Mouse (Mus musculus) liver, embryonic 16.5 days (tissue): ENCODE measurements around the gene Anks1. TPM values are rescaled to one million over a fixed set of nuclear protein-coding genes. Genes with fewer than 3 reads are reported as not detected.

Experiments used
- ATAC-seq: fragments of 200-750 bp; cut with Nextera tagmentation; 2 replicates; pipeline ENCODE4 v1.8.0; 2017; ENCODE audit warnings: low read depth, mild to moderate bottlenecking, moderate number of reproducible peaks, moderate library complexity
- H3K27ac ChIP-seq: fragments of 300-500 bp; sonication (generic); 2 replicates; pipeline ENCODE4 v1.5.1; 2014; ENCODE audit warnings: mild to moderate bottlenecking, low read length
- H3K27me3 ChIP-seq: fragments of 300-500 bp; sonication (generic); 2 replicates; pipeline ENCODE4 v1.6.1; 2014; ENCODE audit warnings: low read depth, low read length, mixed read lengths; ENCODE audit not compliant: control insufficient read depth, insufficient read depth
- H3K36me3 ChIP-seq: fragments of 300-500 bp; sonication (generic); 2 replicates; pipeline ENCODE4 v1.6.1; 2014; ENCODE audit warnings: mild to moderate bottlenecking; ENCODE audit not compliant: control insufficient read depth, insufficient read depth
- H3K4me1 ChIP-seq: fragments of 300-500 bp; sonication (generic); 2 replicates; pipeline ENCODE4 v1.6.1; 2014; ENCODE audit warnings: low read depth, low read length, mixed read lengths; ENCODE audit not compliant: control insufficient read depth
- H3K4me2 ChIP-seq: fragments of 300-500 bp; sonication (generic); 2 replicates; pipeline ENCODE4 v1.6.1; 2014; ENCODE audit warnings: low read depth, low read length, mixed read lengths
- H3K4me3 ChIP-seq: fragments of 300-500 bp; sonication (generic); 2 replicates; pipeline ENCODE4 v1.5.1; 2014; ENCODE audit warnings: low read depth, mild to moderate bottlenecking, low read length
- H3K9ac ChIP-seq: fragments of 300-500 bp; sonication (generic); 2 replicates; pipeline ENCODE4 v1.6.1; 2014; ENCODE audit warnings: low read depth, low read length
- H3K9me3 ChIP-seq: fragments of 300-500 bp; sonication (generic); replicated peaks from 2 replicates; pipeline ENCODE4 v1.6.1; 2016; ENCODE audit warnings: low read length; ENCODE audit not compliant: control insufficient read depth
- WGBS: fragments of 180-500 bp; shearing (Covaris S2); extraction: QIAGEN DNeasy Blood & Tissue Kit; methylation state at CpG from one replicate; pipeline ENCODE4 v1.1.7; 2014; ENCODE audit not compliant: insufficient replicate concordance; 5-methylcytosine and 5-hydroxymethylcytosine counted together
- polyA plus RNA-seq: library from polyadenylated mRNA; unstranded; fragments of >200 nt; fragmentation: Nextera tagmentation; extraction: Ambion mirVana; gene quantifications from 2 replicates; pipeline ENCODE4 v1.2.1, GENCODE M21; 2015

Gene Anks1
- polyA plus RNA-seq, 1 experiment from 2014 or later: 4.4 TPM

DNA sequence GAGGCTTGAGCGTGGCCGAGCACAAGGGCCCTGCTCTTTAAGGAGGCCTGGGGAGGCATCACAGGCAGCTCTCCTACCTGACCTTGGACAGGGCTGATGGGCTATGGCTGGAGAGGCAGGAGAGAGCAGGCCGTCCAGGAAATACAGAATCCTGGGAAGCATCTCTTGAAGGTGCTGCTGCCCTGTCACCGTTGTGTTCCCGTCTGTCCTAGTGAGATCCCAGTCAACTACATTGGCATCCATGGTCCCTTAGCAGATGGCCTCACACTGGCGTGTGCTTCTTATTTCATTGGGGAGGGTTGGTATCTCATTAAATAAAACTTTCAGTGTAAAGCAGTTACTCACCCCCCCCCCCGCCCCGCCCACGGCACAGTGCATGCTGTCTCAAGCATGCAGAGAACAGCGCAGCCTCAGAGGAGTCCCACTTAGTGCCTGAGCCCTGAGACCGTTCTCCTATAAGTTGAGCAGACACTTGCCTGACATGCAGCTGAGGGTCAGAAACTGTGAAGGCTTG lies 57.5 kb downstream of the Anks1 start:
- WGBS: 75% methylated on average over 11 of the region's 11 CpGs
- H3K27ac ChIP-seq: no peak overlapping the region
- no peaks in the 10 kb centered on the region for H3K9me3 ChIP-seq
- no peak for ATAC-seq
- H3K4me2 ChIP-seq: no peak overlapping the region
- H3K4me1 ChIP-seq: no peaks in the 10 kb centered on the region; the same call in 1 of the 2 replicates
- H3K27me3 ChIP-seq: no peaks in the 10 kb centered on the region
- H3K4me3 ChIP-seq: no peak overlapping the region
- no peaks in the 10 kb centered on the region for H3K36me3 ChIP-seq
- H3K9ac ChIP-seq: no peak overlapping the region

DNA sequence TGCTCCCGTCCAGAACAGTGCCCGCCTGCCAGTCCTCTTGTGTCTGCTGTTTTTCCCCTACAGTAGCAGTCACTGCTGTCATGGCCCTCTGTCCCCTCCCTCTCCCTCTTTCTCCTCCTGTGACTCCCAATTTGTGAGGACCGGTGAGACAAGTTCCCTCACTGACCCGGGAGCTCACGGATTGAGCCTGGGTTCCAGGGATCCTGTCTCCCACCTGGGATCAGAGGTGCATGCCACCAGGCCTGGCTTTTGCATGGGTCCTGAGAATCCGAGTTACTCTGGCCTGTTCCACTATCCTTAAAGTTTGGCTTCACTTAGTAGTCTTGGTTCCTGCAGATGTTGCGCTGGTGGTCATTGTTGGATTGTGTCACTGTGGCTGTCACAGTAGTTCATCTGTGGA lies 58.4 kb downstream of the Anks1 start:
- no peaks in the 10 kb centered on the region for H3K9me3 ChIP-seq
- H3K27ac ChIP-seq: no peak overlapping the region
- H3K4me2 ChIP-seq: no peak overlapping the region
- no peaks in the 10 kb centered on the region for H3K36me3 ChIP-seq
- H3K4me1 ChIP-seq: no peaks in the 10 kb centered on the region; the same call in 1 of the 2 replicates
- ATAC-seq: no peak
- 77% methylated on average over 7 of the region's 7 CpGs for WGBS
- H3K9ac ChIP-seq: no peak overlapping the region
- H3K4me3 ChIP-seq: no peak overlapping the region
- H3K27me3 ChIP-seq: no peaks in the 10 kb centered on the region

DNA sequence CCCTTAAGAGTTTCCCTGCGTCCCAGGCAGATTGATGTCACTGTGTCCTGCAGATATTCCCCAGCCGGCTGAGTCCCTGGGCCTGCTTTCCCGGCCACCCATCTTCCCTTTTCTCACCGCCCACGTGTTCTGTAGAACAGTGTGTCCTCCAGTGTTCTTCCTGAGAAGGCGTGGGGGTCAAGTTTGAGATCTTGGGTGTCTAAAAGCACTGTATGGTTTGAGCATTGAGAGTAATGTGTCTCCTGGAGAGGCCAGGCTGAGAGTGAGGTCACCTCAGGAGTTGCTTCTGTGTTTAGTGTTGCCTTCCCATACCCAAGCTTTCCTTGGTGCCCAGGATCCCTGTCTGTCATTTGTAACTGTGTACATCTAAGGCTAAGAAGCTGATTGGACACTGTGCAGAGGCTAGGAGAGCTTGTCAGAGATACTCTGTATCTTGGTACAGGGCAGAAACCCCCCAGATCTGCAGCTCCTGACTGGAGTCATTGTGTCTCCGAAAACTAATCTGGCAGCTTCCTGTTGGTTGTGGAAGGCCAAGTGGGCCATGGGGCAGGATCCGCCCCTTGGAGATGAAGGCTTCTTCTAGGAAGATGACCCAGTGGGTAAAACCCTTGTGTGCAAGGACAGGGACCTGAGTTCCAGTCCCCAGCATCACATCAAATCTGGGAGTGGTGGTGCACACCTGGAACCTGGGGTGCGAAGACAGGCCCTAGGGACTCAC lies 59.1 kb downstream of the Anks1 start:
- no peak overlapping the region for H3K27ac ChIP-seq
- WGBS: 62% methylated on average over 9 of the region's 9 CpGs
- H3K27me3 ChIP-seq: no peaks in the 10 kb centered on the region
- no peaks in the 10 kb centered on the region; the same call in 1 of the 2 replicates for H3K4me1 ChIP-seq
- ATAC-seq: no peak
- H3K4me2 ChIP-seq: no peak overlapping the region
- no peaks in the 10 kb centered on the region for H3K36me3 ChIP-seq
- no peak overlapping the region for H3K4me3 ChIP-seq
- no peak overlapping the region for H3K9ac ChIP-seq
- H3K9me3 ChIP-seq: no peaks in the 10 kb centered on the region

DNA sequence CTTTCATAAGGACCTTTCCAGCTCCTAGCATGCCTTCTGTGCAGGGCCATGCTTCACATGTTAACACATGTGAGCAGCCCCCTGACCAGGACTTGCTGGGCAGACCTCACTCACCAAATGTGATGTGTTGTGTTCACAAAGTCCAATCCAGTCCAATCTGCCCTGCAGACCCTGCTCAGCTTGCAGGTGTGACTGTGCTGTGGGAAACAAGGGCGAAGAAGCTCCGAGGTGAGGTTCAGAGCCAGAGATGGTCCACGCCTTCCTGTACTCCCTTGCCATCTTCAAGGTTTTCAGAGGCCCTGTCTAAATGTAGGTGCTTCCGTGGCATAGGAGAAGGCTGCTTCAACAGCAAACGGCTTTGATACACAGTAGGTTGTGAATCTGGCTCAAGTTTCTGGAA lies 59.8 kb downstream of the Anks1 start:
- H3K4me2 ChIP-seq: no peak overlapping the region
- no peaks in the 10 kb centered on the region for H3K27me3 ChIP-seq
- no peak overlapping the region for H3K27ac ChIP-seq
- WGBS: 69% methylated on average over 5 of the region's 5 CpGs
- H3K4me1 ChIP-seq: no peaks in the 10 kb centered on the region
- no peaks in the 10 kb centered on the region for H3K9me3 ChIP-seq
- no peak for ATAC-seq
- no peak overlapping the region for H3K4me3 ChIP-seq
- no peaks in the 10 kb centered on the region for H3K36me3 ChIP-seq
- no peak overlapping the region for H3K9ac ChIP-seq

DNA sequence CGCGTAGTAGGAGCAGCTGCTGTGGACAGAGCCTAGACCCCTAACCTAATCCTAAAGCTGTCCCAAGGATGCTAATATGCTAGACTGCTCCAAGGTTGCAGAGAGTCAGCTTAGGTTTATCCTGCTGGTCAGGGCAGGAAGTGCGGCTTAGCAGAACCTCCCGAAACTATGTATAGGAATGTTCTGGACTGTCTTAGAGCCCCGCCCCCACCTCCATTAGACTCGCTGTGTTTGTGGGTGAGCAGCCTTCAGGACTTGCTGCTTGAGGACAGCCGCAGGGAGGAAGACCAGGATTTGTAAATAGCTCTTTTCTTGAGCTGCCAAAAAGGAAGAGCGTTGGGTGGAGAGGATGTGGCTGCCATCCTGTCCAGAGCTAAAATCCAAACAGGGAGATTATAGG lies 60.3 kb downstream of the Anks1 start:
- Histone ChIP-seq H3K9me3 (no peaks in the 10 kb centered on the region), H3K27me3 (no peaks in the 10 kb centered on the region), H3K4me3 (no peak overlapping the region), H3K4me1 (no peaks in the 10 kb centered on the region), H3K27ac (no peak overlapping the region), H3K4me2 (no peak overlapping the region), H3K36me3 (no peaks in the 10 kb centered on the region), H3K9ac (no peak overlapping the region)
- no peak for ATAC-seq
- WGBS: 58% methylated on average over 8 of the region's 8 CpGs

DNA sequence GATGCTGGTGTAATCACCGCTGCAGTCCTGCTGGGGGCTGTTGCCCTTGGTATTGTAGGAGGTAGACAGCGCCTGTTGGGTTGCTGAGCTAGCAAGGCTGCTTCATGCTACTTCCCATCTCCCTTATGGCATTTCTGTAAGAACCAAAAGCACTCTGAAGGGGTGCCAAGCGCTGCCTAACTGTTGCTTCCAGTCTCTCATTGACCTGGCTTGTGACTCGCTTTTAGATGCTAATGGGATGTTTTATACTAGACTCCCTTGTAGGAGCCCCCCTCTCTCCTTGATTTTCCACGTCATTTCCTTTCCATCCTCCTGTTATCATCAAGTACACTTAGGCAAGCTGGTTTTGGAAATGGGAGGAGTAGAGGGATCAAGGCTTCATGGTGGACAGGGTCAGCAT lies 60.8 kb downstream of the Anks1 start:
- Histone ChIP-seq H3K27me3 (no peaks in the 10 kb centered on the region), H3K4me2 (no peak overlapping the region), H3K4me1 (no peaks in the 10 kb centered on the region), H3K9me3 (no peaks in the 10 kb centered on the region), H3K4me3 (no peak overlapping the region), H3K27ac (no peak overlapping the region), H3K9ac (no peak overlapping the region), H3K36me3 (no peaks in the 10 kb centered on the region)
- 64% methylated on average over 5 of the region's 5 CpGs for WGBS
- no peak for ATAC-seq

DNA sequence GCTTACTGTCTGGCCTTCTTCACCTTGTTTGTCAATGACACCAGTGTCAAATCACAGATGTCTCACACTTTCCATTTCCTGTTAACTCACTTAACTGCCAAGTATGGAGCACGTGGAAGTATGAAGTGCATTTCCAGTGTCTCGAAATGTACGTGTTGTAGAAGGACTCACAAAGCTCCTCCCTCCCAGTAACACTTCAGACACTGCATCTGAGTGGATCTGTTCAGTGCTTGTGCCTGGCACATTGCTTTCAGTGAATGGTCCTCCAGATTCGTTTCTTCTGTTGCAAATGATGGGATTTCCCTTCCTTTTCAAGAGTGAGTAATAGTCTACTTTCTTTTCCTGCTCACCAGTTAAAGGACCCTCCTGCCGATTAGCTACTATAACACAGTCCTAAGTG lies 61.2 kb downstream of the Anks1 start:
- H3K9ac ChIP-seq: no peak overlapping the region
- no peaks in the 10 kb centered on the region for H3K36me3 ChIP-seq
- ATAC-seq: no peak
- no peak overlapping the region for H3K4me2 ChIP-seq
- 66% methylated on average over 5 of the region's 5 CpGs for WGBS
- no peaks in the 10 kb centered on the region for H3K4me1 ChIP-seq
- H3K27me3 ChIP-seq: no peaks in the 10 kb centered on the region
- no peaks in the 10 kb centered on the region for H3K9me3 ChIP-seq
- no peak overlapping the region for H3K27ac ChIP-seq
- H3K4me3 ChIP-seq: no peak overlapping the region

DNA sequence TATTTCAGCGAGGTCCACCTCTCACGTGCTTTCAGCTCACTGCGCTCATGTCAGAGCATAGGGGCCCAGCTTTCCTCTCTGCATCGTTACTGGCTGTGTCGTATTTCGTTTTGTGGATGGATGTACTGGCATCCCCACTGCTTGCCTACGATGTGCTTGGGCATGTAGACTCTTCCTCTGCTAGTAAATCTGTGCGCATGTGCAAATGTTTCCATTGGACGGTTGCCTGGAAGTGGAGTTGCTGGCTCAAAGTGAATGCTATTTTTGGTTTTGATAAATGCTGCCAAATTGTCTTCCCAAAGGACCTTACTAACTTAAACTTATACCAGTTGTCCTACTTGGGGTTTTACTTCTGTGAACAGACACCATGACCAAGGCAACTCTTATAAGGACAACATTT lies 62.4 kb downstream of the Anks1 start:
- Histone ChIP-seq H3K36me3 (no peaks in the 10 kb centered on the region), H3K27ac (no peak overlapping the region), H3K4me2 (no peak overlapping the region), H3K4me1 (no peaks in the 10 kb centered on the region), H3K4me3 (no peak overlapping the region), H3K9ac (no peak overlapping the region), H3K9me3 (no peaks in the 10 kb centered on the region), H3K27me3 (no peaks in the 10 kb centered on the region)
- ATAC-seq: no peak
- WGBS: 80% methylated on average over 9 of the region's 9 CpGs

DNA sequence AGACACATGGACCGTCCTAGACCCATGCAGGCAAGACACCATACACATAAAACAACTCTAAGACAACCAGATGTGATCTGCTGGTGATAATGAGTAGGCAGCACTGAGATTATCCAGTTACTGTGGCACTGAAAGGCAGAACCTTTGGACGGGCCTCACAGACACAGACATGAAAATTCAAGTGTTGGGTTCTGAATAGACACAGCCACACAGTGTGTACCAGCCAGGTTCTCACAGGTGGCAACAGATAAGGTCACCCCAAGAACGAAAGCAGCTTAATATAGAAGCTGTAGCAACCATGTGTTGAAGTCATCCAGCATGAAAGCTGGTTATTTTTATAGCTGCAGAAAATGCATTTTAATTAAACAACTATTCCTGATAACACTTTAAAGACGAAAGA lies 64.2 kb downstream of the Anks1 start:
- Histone ChIP-seq H3K4me1 (no peaks in the 10 kb centered on the region), H3K4me3 (no peak overlapping the region), H3K9ac (no peak overlapping the region), H3K9me3 (no peaks in the 10 kb centered on the region), H3K4me2 (no peak overlapping the region), H3K36me3 (no peaks in the 10 kb centered on the region), H3K27me3 (no peaks in the 10 kb centered on the region), H3K27ac (no peak overlapping the region)
- 50% methylated on average over 4 of the region's 4 CpGs for WGBS
- ATAC-seq: no peak
